Mouse (Mus musculus): ENCODE measurements at regions not wholly inside any gene's neighbourhood (a gene's known extent, or its start where the extent isn't known, plus 50 kb on each side); places are given as distances from the start of the nearest gene placed in this dataset.

DNA sequence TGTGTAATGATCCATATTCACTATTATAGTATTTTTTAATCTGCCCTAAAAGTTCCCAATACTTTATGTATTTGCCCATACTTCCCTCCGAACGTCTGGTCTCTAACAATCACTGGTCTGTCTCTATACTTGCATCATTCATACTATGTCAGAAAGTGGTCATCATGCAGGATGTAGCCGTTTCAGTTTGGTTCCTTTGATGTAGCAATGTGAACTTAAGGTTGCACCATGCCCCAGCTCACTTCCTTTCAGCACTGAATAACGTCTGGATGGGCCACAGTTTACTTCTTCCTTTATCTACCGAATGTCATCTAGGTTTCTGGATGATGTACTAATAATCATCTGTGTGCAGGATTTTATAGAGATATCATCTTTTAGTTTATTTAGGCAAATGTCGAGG, 461.9 kb downstream of the Rpl10l start:
- WGBS: 83% methylated on average over 6 of the region's 6 CpGs
- no peak for DNase-seq
- no peaks in the 10 kb centered on the region for H3K4me1 ChIP-seq (ENCODE audit: control insufficient read depth, insufficient read depth, low read length)
- no peaks in the 10 kb centered on the region for H3K27me3 ChIP-seq (ENCODE audit: control insufficient read depth, insufficient read depth, low read length)
- no peak overlapping the region for H3K4me3 ChIP-seq (replicated peaks; ENCODE audit: insufficient read depth, low read depth, low read length)
- TF ChIP-seq CTCF (IDR thresholded peaks at IDR 0.05; ENCODE audit: borderline replicate concordance, insufficient read depth, low read depth, low read length): no peak
- TF ChIP-seq POLR2A (IDR thresholded peaks at IDR 0.05; ENCODE audit: borderline replicate concordance, insufficient read depth, low read length): no peak
- no peak overlapping the region for H3K27ac ChIP-seq (ENCODE audit: insufficient read depth, low read length)

DNA sequence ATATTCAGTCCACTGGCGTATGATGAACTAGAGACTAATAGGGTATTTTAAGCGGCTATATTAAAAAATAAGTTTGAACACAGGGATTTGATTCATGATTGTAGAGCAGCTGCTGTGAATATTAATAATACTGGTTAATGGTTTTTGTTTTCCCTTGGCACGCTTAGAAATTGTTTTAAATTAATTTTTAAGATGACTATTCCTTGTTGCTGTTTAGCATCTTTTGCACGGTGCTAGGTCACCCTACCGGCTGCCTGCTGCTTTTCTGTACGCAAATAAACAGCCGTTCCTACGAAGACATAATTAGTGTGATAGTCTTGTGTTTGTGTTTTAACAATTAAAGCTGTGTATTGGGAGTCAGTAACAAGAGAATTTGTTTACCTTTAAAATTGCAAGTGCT, 485.1 kb downstream of the Rpl10l start:
- DNase-seq: no peak
- WGBS: 80% methylated on average over 8 of the region's 8 CpGs
- no peak for TF ChIP-seq CTCF (IDR thresholded peaks at IDR 0.05; ENCODE audit: borderline replicate concordance, insufficient read depth, low read depth, low read length)
- TF ChIP-seq POLR2A (IDR thresholded peaks at IDR 0.05; ENCODE audit: borderline replicate concordance, insufficient read depth, low read length): no peak
- H3K27me3 ChIP-seq (ENCODE audit: control insufficient read depth, insufficient read depth, low read length): no peaks in the 10 kb centered on the region
- H3K4me1 ChIP-seq (ENCODE audit: control insufficient read depth, insufficient read depth, low read length): no peaks in the 10 kb centered on the region
- H3K27ac ChIP-seq (ENCODE audit: insufficient read depth, low read length): no peak overlapping the region
- no peak overlapping the region for H3K4me3 ChIP-seq (replicated peaks; ENCODE audit: insufficient read depth, low read depth, low read length)

DNA sequence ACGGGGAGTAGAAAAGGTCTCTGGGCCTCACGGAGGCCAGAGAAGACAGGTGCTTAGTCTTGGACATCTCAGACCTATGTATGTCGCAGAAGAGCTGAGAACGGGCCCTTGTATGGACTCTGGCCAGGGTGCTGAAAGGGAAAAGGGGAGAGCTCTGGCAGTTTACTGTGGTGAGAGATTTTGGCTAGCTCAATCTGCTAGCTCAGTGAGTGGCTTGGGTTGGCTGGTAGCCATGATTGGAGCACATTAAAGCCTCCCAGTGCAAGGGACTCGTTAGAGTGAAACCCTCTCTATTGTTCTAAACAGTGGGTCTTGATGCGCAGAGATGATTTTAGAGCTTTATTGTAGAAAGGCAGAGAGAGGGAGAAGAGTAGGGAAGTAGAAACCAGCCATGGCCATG, 512.7 kb downstream of the Rpl10l start:
- Histone ChIP-seq H3K4me3 (replicated peaks; ENCODE audit: insufficient read depth, low read depth, low read length) (no peak overlapping the region), H3K27ac (ENCODE audit: insufficient read depth, low read length) (no peak overlapping the region), H3K4me1 (ENCODE audit: control insufficient read depth, insufficient read depth, low read length) (no peaks in the 10 kb centered on the region), H3K27me3 (ENCODE audit: control insufficient read depth, insufficient read depth, low read length) (no peaks in the 10 kb centered on the region)
- DNase-seq: peak; percentile 16 to 49
- TF ChIP-seq POLR2A (IDR thresholded peaks at IDR 0.05; ENCODE audit: borderline replicate concordance, insufficient read depth, low read length): no peak
- no peak for TF ChIP-seq CTCF (IDR thresholded peaks at IDR 0.05; ENCODE audit: borderline replicate concordance, insufficient read depth, low read depth, low read length)
- 19% methylated on average over 6 of the region's 6 CpGs for WGBS

All from cerebellum, adult 2 months (tissue).